Mouse (Mus musculus): ENCODE results near the gene Gzmm. TPM values are rescaled to one million over a fixed set of nuclear protein-coding genes. Genes with fewer than 3 reads are reported as not detected.
"Not testable (repeated sequence)": the region's sequence is repeated elsewhere in the genome, so short reads cannot be mapped to it uniquely, and the experiment has no call there.

The Gzmm gene
- total RNA-seq, 2 experiments from 2014 or later = 1.2 to 1.5 TPM

DNA sequence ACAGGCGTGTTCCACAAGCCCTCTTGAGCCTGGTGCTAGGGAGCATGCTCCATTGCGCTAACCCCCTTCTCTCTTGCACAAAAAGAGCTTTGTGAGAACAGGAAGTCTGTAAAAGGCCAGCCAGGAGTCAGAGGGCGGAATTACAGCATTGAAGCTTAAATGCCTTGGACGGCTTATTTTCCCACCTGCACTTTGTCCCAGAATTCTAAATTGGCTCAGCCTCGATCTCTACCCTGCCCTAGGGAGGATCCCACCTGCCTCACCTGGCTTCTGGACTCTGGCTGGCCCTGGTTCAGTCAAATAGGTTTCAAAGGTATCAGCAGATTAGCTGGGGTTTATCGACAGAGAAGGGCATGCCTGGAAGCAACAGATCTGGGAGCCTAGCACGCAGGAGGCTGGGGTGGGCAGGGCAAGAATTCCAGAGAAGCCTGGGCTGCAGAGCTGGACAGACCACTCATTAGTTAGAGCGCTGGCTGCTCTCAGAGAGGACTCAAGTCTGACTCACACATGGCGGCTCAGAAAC is 7.4 kb downstream of the Gzmm start:
- intact Hi-C loops (cut with DNase I) = no loop called here

DNA sequence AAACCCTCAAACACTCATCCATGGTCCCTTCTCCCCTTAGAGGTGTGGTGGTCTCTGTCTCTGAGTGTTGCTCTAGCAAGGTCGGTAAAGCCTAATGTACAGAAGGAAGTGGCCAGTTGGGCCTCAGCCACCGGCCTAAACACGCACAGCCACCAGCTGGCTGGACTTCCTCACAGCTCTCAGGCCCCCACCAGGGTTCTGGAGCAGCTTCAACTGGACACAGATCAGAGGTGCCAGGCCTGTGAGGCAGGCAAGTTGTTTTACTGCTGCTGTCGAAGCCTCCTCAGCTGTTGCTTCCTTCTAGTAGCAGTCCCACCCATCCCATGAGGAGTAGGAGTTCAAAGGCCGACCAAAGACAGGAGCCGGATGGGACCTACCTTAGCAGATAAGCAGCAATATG is 9.1 kb downstream of the Gzmm start:
- intact Hi-C loops (cut with DNase I) = no loop called here
- peak in 1 of 2 experiments; percentile 91 for DNase-seq (ENCODE audit: extremely low spot score in 1 of 2, low spot score in 2 of 2)

More for the DNA sequence above, 7.4 kb downstream of the Gzmm start:
- peak in 1 of 2 experiments; percentile 38 for DNase-seq (ENCODE audit: extremely low spot score in 1 of 2, low spot score in 2 of 2)

DNA sequence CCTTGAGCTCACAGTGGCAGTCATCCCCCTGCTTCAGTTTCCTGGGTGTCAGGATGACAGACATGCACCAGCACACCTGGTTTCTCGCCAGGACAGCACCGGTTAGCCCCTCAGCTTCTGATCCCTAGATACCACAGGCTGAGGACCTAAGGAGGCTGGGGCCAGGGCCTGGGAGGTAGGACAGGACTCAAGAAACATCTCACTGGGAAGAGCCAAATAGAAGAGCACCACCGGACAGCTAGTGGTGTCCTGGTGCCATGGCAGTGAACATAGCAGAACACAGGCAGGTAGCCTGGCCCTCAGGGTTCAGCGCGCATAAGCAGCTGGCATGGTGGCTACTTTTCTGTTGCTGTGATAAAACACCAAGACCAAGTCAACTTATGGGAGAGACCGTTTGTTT is 9.6 kb downstream of the Gzmm start:
- DNase-seq (ENCODE audit: extremely low spot score in 1 of 2, low spot score in 2 of 2) = peak in 1 of 2 experiments; percentile 32
- intact Hi-C loops (cut with DNase I) = no loop called here

DNA sequence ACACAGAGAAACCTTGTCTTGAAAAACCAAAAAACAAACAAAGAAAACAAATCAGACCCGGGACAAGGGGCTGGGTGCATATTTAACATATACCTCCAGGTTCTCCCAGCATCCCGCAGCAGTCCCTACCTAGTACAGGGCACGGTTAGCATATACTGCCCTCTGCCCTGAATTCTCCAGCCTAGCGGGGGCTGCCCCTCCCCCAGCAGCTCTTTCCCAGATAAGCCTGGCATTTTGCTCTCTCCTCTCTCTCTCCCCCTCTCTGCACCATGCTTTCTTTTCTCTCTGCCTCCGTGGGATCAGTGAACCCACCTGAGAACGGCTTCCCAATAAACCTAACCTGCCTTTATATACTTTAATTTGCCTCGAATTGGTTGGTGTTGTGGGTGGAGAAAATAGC is 11.9 kb downstream of the Gzmm start:
- DNase-seq (ENCODE audit: extremely low spot score in 1 of 2, low spot score in 2 of 2) = peak in 1 of 2 experiments; percentile 33
- intact Hi-C loops (cut with DNase I) = no loop called here

DNA sequence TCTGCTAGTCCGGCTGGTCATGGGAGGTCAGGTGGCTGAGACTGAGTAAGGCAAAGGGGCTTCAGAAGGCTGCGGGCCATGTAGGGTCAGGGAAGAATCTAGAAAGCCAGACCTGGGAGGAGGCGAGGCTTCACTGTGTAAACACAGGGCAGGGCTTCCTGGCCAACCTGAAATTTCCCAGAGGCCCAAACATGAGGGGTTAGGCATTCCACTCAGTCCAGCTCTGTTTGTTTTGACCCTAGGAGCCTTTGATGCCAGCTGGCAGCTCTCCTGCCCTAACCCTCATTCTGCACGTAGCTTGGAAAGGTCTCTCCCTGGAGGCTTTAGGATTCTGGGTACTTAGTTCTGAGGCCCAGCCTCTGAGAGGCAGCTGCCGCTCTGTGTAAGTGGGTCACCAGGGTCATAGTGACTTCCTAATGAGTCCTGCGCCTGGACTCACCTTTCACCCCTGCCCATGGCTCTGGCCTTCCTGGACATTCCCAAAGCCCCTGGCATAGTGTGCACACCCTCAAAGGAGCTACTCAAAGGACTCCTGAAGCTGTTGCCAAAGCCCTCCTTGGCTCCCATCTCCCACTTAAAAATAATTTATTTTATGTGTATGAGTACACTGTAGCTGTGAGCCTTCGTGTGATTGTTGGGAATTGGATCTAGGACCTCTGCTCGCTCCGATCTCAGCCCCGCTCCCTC is 12.8 kb downstream of the Gzmm start:
- intact Hi-C loops (cut with DNase I) = no loop called here

DNA sequence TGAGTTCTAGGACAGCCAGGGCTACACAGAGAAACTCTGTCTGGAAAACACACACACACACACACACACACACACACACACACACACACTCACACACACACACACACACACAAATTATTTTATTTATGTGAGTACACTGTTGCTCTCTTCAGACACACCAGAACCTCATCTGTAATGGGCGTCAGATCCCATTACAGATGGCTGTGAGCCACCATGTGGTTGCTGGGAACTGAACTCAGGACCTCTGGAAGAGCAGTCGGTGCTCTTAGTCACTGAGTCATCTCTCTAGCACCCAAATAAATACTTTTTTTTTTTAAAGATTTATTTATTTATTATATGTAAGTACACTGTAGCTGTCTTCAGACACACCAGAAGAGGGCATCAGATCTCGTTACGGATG is 14.2 kb downstream of the Gzmm start:
- intact Hi-C loops (cut with DNase I); DNase-seq (ENCODE audit: extremely low spot score in 1 of 2, low spot score in 2 of 2): not testable (repeated sequence)

More for the DNA sequence above, 12.8 kb downstream of the Gzmm start:
- peak in 1 of 2 experiments; percentile 85 for DNase-seq (ENCODE audit: extremely low spot score in 1 of 2, low spot score in 2 of 2)

DNA sequence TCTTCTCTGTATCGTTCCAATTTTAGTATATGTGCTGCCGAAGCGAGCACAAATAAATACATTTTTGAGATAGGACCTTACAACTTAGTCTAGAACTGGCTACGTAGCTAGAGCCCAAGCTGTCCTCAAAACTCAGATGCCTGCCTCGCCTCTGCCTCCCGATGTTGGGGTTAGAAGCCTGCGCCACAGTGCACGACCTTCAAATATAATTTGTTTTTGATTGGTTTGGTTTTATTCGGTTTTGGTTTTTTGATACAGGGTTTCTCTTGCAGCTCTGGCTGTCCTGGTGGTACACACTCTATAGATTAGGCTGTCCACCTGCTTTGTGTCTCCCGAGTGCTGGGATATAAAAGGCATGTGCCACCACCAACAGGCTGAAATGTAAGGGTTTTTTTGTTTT is 14.7 kb downstream of the Gzmm start:
- DNase-seq (ENCODE audit: extremely low spot score in 1 of 2, low spot score in 2 of 2) = no peak
- intact Hi-C loops (cut with DNase I) = no loop called here

DNA sequence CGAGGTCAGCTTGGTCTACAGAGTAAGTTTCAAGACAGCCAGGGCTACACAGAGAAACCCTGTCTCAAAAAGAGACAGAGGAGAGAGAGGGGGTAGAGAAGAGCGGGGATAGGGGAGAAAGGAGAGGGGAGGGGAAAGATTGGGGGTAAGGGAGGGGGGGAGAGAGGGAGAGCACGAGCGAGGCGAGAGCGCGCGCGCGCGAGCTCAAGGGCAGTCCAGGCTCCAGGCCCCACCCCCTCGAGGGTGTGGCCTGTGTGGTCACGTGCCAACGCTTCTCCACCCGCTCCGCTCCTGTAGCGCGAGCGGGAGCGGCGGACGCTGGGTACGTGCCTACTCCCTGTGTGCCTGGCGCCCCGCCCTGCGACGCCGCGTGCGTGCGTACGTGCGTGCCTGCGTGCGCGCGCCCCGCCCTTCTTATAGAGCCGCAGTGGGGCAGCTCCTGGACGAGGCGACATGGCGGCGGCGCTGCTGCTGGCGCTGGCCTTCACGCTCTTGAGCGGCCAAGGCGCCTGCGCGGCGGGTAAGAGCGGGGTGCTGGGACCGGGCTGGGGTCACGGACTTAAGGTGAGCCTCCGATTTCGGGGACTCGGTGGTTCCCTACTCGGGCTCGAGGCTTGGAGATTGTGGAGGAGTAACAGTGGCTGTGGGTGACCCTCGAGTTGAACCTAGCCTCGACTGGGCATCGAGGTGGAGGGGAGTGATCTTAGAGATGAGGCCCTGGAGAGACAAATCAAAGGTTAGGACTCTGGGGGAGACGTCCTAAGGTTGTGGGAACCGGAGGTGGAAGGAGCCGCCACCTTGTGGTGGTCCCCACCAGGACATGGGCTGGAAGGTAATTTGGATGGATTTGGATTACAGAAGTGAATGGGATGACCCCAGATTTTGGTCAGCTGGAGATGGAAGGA is 15.5 kb downstream of the Gzmm start, which contains the start of gene Bsg:
Gene Bsg, plus strand, starts transcription at position 427 of the 905 bp plus-strand sequence.
- intact Hi-C loops (cut with DNase I) = no loop called here
- DNase-seq (ENCODE audit: extremely low spot score in 1 of 2, low spot score in 2 of 2) = peak; percentile 98 to 100

DNA sequence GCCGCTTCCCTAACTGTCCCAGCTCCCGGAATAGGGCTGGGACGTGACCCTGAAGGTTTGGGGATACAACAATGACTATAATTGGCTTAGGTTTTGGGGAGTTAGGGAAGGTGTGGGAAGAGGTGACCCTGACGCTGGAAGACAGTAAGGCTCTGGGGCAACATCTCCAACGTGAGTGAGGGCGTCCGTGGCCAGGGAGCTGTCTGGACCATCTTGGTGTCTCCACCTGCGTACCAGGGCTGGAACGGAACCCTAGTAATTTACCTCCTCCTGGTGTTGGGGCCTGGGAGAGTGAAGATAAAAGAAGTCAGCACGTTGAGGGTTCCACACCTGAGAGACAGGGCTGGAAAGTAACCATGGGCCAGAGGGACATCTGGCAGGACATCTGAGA is 16.1 kb downstream of the Gzmm start:
- intact Hi-C loops (cut with DNase I) = no loop called here
- DNase-seq (ENCODE audit: extremely low spot score in 1 of 2, low spot score in 2 of 2) = peak in 1 of 2 experiments; percentile 32

DNA sequence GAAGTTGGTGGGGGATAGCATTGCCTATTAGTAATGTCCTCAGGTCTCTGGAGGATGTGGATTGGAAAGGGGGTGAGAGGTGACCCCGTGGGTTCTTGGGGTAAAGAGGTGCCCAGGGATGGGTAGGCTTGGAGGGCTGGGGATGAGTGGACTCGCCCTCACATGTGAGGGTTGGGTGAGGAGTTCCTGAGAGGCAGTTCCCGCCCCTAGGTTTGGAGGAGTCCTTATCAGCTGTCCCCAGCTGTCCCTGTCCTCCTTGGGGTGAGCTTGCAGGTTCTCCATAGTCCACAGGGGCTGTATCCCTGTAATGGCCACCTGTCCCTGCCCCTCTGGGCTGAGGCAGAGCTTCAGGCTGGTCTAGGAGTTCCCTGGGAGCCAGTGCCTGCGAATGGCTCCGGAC is 17.1 kb downstream of the Gzmm start:
- DNase-seq (ENCODE audit: extremely low spot score in 1 of 2, low spot score in 2 of 2) = peak in 1 of 2 experiments; percentile 18
- intact Hi-C loops (cut with DNase I) = no loop called here

DNA sequence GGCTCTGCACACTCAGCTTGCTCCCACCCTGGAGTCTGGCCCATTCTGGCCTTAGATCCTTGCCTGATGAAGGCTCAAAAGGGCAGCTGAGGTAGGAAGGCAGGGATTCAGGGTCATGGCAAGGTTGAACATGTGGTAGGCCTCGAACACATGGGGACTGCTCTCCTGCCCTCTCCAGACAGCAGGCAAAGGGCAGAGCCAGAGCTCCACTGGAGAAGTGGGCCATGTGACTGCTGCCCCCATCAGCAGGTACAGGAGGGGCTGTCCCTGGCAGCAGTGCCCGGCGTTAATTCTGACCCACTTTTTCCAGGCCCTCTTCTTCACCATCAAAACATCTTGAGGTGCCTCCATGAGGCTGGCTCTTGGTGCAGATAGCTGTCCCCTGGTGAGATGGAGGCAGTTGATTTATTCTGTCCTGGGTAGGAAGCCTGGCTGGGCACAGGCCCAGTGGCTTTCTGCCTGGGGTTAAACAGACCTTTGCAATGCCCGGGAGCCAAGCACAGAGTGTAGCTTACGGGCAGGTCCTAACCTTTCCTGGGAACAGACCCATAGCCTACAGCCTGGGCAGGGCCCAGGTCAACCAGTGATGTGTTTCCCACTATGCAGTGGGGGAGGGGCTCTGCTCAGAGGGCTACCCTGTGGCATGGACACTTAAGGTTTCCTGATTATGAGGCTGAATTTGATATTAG is 17.7 kb downstream of the Gzmm start:
- intact Hi-C loops (cut with DNase I) = no loop called here

DNA sequence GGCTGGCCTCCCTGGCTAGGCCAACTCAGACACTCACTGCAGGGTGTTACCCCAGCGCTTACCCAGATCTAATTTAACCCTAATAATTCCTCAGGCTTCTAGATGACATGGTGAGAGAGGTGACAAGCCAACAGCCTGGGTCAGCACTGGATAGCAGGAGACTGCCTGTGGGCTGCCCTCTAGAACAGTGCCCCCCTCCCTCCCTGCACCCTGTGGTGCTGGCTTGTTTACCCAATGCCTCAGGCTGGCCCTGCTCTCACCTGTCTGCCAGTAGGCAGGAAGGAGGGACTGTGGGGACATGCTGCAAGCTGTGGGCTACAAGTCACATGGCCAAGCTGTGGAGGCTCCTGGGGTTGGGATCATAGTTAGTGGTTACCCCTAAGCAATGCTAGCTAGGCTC is 18.3 kb downstream of the Gzmm start:
- intact Hi-C loops (cut with DNase I) = no loop called here
- peak in 1 of 2 experiments; percentile 51 for DNase-seq (ENCODE audit: extremely low spot score in 1 of 2, low spot score in 2 of 2)

More for the DNA sequence above, 17.7 kb downstream of the Gzmm start:
- DNase-seq (ENCODE audit: extremely low spot score in 1 of 2, low spot score in 2 of 2) = peak in 1 of 2 experiments; percentile 50

DNA sequence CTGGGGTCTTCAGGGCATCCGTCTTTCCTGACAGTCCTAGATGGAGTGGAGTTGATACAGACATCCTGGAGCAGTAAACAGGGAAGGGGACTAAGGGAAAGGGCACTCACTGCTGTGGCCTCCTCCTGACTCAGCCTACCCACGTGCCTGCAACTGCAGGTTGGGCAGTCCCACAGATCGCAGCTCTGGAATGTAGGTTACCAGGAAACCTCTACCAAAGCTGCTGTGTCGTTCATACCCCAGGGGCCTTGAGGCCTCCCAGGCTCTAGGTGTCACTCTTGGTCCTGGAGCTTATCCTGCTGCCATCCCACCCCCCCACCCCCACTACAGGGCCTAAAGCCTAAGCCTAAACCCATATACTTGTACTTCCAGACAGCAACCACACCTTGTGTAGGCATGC is 18.9 kb downstream of the Gzmm start:
- intact Hi-C loops (cut with DNase I) = no loop called here
- DNase-seq (ENCODE audit: extremely low spot score in 1 of 2, low spot score in 2 of 2) = peak in 1 of 2 experiments; percentile 42

DNA sequence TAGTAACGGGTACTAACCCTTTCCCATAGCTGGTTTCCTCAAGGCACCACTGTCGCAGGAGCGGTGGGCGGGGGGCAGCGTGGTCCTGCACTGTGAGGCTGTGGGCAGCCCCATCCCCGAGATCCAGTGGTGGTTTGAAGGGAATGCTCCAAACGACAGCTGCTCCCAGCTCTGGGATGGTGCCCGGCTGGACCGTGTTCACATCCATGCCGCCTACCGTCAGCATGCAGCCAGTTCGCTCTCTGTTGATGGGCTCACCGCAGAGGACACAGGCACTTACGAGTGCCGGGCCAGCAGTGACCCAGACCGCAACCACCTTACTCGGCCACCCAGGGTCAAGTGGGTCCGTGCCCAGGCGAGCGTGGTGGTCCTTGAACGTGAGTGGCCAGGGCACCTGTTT is 19.8 kb downstream of the Gzmm start:
- intact Hi-C loops (cut with DNase I) = no loop called here
- no peak for DNase-seq (ENCODE audit: extremely low spot score in 1 of 2, low spot score in 2 of 2)

DNA sequence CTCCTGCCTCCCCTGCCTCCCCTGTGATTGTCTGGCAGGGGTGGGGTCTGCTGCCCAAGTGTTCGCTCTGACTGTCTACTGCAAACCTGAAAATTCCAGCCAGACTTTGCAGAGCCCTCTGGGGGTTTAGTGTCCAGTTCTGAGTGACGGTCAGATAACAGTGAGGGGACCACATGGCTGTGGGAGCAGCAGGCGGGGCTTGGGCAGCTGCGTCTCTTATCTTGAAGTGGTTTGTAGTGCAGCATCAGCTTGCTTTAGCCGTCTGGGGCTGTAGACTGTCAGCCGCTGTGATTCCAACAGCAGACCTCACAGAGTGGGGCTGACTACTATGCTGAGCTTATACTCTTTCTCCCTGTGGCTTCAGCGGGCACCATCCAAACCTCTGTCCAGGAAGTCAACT is 20.5 kb downstream of the Gzmm start:
- DNase-seq (ENCODE audit: extremely low spot score in 1 of 2, low spot score in 2 of 2) = no peak
- intact Hi-C loops (cut with DNase I) = no loop called here

DNA sequence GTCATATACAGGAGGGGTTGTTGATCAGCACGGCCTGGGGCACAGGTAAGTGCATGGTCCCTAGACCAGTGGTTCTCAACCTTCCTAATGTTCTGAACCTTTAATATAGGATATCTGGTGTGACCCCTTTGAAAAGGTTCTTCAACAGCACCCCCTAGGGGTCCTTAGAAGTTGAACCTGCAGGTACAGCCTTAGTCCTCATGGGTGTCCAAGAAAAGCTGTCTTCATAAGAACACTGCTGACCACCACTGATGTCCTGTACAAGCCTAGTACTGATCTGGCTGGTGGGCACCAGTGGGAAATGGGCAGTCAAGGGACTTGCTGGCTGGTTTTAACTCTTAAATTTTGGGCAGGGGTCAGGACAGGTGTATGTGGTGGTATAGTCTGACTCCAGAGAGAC is 23.2 kb downstream of the Gzmm start:
- no peak for DNase-seq (ENCODE audit: extremely low spot score in 1 of 2, low spot score in 2 of 2)
- intact Hi-C loops (cut with DNase I) = no loop called here

DNA sequence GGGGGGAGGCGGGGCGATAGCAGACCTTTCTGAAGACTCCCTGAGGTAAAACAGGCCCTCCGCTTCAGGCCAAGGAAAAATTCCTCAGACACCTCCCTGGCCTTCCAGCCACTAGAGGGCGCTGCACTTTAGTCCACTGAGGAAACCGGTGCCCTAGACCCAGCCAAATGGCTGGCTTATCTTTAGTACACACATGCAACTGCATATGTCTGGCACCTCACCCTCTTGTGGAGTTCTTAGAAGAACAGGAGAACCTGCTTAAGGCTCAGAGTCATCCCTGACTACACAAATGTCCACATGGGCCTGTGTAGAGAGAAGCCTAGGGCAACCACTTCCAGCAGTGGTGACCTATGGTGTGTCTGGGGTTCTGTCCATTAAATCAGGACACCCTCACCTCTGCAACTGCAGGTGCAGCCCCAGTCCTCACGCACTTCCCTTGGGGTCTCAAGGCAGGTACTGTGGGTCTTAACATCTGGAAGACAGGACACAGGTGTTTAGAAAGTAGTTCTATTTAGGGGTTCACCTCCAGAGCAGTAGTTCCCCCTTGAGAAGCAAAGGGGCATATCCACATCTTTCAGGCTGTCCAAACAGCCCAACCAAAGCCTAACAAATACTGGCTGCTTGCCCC is 23.8 kb downstream of the Gzmm start:
- intact Hi-C loops (cut with DNase I) = no loop called here
- peak; percentile 58 to 90 for DNase-seq (ENCODE audit: extremely low spot score in 1 of 2, low spot score in 2 of 2)

DNA sequence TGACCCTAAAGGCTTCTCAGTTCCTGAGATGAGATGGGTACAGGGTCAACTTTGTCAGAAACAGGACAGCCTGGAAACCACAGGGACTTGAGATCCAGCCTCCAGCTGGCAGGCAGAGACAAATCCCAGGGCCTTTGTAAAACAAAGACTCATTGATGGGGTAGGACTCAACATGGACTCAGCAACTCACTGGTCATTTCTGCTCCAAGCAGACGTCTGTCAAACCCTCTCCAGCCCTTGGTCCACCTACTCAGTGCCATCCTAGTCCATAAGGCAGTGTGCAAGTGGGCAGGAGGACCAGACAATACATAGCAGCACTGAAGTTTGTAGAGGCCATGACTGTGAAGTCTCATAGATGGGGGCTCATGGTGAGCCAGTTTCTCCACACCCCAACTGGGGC is 24.3 kb downstream of the Gzmm start:
- peak in 1 of 2 experiments; percentile 34 for DNase-seq (ENCODE audit: extremely low spot score in 1 of 2, low spot score in 2 of 2)
- intact Hi-C loops (cut with DNase I) = no loop called here

DNA sequence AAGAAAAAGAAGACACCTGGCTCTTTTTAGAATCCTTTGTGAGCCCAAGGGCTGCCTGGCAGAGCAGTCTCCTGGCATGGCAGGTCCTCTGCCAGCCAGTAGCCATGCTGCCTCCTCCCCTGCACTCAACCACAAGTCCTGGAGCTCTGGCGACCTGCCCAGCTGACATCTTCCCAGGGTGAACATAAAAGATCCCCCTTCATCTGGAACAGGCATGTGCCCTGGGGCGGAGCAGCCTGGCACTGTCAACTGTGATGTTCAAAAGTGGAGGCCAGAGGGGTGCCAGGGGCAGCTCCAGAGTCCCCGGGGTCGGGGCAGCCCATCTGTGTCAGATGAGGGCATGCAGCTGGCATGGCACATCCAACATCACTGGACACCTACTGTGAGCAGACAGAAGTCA is 26.2 kb downstream of the Gzmm start:
- intact Hi-C loops (cut with DNase I) = no loop called here
- peak in 1 of 2 experiments; percentile 81 for DNase-seq (ENCODE audit: extremely low spot score in 1 of 2, low spot score in 2 of 2)
